Mouse (Mus musculus) ZHBTc4 (cell line): ENCODE results near the gene Tnk1.
A peak's percentile ranks its signal among the peaks of the same experiment; 100 is the strongest.

Experiments
- DNase-seq: peaks from one replicate; pipeline ENCODE4 v3.0.0-alpha.2; 2011; ENCODE audit warnings: low read depth, low spot score

Tnk1 gene

GRCm38 (mm10) chr11:69803786-69804651 lies 54.5 kb downstream of the Tnk1 start:
- peak; percentile 91 for DNase-seq

- DNase-seq: no peak
These were observed 55.2 kb downstream of the Tnk1 start for GRCm38 (mm10) chr11:69803328-69803727.

GRCm38 (mm10) chr11:69802648-69803105 lies 55.9 kb downstream of the Tnk1 start:
- peak; percentile 90 for DNase-seq

GRCm38 (mm10) chr11:69801379-69801977 lies 57.1 kb downstream of the Tnk1 start, which contains the start of gene Fgf11:
TSS of gene Fgf11 (minus strand) at chr11:69801857.
- no peak for DNase-seq
